Mouse (Mus musculus) testis, postnatal 14 days (tissue): ENCODE measurements around the gene Tcaf1.

ENCODE experiments used
- DNase-seq: peaks from one replicate; pipeline ENCODE4 v3.0.0; 2021; ENCODE audit warnings: low spot score

Tcaf1 gene

GRCm38 (mm10) chr6:42709291-42710211, at the start of gene Tcaf1:
Tcaf1 (minus strand) TSS chr6:42710088.
- DNase-seq: peak; percentile 61

- no peak for DNase-seq
Observed at GRCm38 (mm10) chr6:42756104-42756503, 46.2 kb upstream of the Tcaf1 start, which contains the start of gene Olfr38. Olfr38 (plus strand) TSS chr6:42756404.

- no peak for DNase-seq
Observed at GRCm38 (mm10) chr6:42747846-42748245, 38.0 kb upstream of the Tcaf1 start.

- no peak for DNase-seq
Observed at GRCm38 (mm10) chr6:42742303-42742702, 32.4 kb upstream of the Tcaf1 start.

GRCm38 (mm10) chr6:42739071-42739470, 29.2 kb upstream of the Tcaf1 start, which contains the start of gene Olfr453:
Olfr453 (plus strand) TSS chr6:42739371.
- DNase-seq: no peak

GRCm38 (mm10) chr6:42717973-42718372, 8.1 kb upstream of the Tcaf1 start:
- no peak for DNase-seq

- no peak for DNase-seq
Observed at GRCm38 (mm10) chr6:42714668-42715067, 4.8 kb upstream of the Tcaf1 start.

- DNase-seq: peak; percentile 73
Observed at GRCm38 (mm10) chr6:42692517-42693190, 17.2 kb downstream of the Tcaf1 start.

- DNase-seq: peak; percentile 64
Observed at GRCm38 (mm10) chr6:42692154-42692516, 17.8 kb downstream of the Tcaf1 start.

- no peak for DNase-seq
Observed at GRCm38 (mm10) chr6:42689761-42690160, 20.1 kb downstream of the Tcaf1 start.

- DNase-seq: no peak
Observed at GRCm38 (mm10) chr6:42687907-42688306, 22.0 kb downstream of the Tcaf1 start.

GRCm38 (mm10) chr6:42680077-42680476, 29.8 kb downstream of the Tcaf1 start:
- DNase-seq: no peak

GRCm38 (mm10) chr6:42676011-42676410, 33.9 kb downstream of the Tcaf1 start:
- DNase-seq: no peak

GRCm38 (mm10) chr6:42671767-42672166, 38.1 kb downstream of the Tcaf1 start:
- DNase-seq: no peak

- no peak for DNase-seq
Observed at GRCm38 (mm10) chr6:42667722-42668121, 42.2 kb downstream of the Tcaf1 start.

GRCm38 (mm10) chr6:42661739-42662138, 48.1 kb downstream of the Tcaf1 start:
- DNase-seq: no peak

GRCm38 (mm10) chr6:42644912-42645549, 64.9 kb downstream of the Tcaf1 start, which contains the start of gene Tcaf2:
Tcaf2 (minus strand) TSS chr6:42645254.
- peak; percentile 81 for DNase-seq

GRCm38 (mm10) chr6:42634393-42634792, 75.5 kb downstream of the Tcaf1 start:
- no peak for DNase-seq

- no peak for DNase-seq
Observed at GRCm38 (mm10) chr6:42631395-42631794, 78.5 kb downstream of the Tcaf1 start.
